Mouse (Mus musculus) ES-CJ7 (cell line): ENCODE results near the gene Itgb2.

Experiments used
- DNase-seq: peaks from one replicate; pipeline ENCODE4 v3.0.0; 2011; ENCODE audit warnings: low read depth, low spot score

Itgb2 gene

DNA sequence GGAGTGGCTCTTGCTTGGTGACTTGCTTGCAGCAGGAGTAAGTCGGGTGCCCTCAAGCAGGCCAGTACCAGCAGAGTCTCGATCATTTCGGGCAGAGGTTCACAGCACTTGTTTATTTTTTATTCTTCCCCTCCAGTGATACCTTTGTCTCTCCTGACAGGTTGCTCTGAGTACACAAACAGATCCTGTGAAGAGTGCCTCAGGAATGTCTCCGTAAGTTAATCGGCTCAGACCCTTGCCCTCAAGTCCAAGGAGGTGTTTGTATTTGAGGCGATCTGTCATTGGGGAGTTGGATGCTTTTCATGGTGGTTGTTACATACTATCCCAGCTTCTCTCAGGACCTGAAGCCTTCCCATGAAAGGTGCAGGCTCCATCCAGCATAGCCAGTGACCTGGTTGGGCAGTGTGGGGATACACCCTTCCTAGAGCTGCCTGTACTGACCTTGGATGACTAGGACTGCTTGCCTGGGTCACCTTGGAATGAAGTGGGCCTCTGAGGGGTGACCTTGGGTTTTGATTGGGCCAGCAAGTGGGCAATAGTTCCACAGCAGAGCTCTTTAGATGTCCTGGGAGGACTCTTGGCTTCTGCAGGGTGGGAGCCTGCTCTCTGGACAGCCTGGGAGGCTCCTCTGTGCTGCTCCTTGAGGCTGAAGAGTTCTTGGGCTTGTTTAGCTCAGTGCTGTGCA is 57.2 kb downstream of the Itgb2 start:
- no peak for DNase-seq

DNA sequence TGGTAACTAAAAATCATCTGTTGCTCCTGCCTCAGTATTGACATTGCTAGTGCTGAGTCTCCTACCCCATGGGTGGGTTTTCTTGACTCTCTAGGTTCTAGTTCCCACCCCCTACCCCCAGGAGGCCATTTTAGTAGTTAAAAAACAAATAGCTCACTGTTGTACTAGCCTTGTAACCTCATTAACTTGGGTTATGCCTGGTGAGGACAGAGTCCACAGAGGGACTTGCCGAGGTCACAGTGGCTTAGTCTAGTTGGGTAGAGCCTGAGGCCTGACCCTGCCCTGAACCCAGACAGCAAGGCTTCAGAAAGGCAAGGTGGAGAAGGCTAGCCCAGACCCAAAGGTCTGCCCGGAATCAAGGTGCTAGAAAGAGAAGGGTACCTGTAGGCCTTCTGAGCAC is 58.0 kb downstream of the Itgb2 start:
- DNase-seq, result no peak

DNA sequence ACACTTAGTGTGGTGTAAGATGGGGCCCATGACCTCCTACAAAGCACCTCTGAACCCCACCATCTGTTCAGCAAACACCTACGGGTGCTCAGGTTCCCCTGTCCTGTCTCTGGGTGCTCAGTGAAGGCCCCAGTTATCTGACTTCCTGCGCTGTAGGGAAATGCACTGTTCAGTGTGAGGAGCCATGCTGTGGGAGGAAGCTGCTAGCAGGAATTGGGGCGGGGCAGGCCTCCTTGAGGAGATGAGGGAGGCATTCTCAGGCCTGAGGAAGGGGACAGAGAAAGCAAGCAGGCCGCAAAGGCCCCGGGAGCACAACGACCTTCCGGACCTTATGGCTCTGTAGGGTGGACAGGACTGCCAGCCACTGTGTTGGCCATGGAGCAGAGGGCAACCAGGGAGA is 59.1 kb downstream of the Itgb2 start:
- no peak for DNase-seq

DNA sequence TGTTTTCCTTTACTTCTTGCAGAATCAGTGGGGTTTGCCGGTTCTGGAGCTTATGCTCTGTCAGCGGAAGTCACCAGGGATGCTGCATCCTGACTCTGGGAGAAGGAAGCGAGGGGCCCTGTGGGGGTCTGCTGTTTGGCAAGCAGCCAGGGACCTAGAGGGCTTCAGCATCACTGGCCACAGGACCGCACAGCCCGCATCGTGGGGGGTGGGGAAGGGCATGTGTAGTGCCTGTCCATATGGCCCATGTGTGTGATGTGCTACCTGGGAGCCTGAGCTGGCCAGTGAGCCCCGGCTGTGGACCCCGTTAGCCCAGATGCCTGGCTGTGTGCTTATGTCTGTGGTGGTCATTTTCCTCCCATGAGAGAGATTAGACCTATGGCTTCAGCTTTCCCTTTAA is 59.7 kb downstream of the Itgb2 start:
- no peak for DNase-seq

DNA sequence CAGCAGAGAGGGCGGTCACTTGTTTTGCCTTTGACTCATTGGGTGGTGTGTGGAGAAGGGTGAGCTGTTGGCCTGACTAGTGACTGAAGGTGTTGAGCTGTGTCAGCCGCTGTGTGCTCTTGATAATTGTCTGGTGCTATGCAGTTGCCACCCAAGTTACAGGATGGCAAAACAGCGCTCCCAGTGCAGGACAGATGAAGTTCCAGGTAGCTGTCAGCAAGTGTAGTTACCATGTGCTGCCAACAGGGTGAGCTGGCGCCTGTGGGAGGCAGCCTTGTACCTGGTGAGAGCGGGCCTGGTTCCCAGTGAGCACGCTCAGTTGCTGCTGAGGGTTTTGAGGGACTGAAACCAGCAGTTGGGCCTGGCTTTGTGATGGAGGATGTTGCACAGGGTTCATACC is 60.8 kb downstream of the Itgb2 start:
- DNase-seq, result peak; percentile 94

DNA sequence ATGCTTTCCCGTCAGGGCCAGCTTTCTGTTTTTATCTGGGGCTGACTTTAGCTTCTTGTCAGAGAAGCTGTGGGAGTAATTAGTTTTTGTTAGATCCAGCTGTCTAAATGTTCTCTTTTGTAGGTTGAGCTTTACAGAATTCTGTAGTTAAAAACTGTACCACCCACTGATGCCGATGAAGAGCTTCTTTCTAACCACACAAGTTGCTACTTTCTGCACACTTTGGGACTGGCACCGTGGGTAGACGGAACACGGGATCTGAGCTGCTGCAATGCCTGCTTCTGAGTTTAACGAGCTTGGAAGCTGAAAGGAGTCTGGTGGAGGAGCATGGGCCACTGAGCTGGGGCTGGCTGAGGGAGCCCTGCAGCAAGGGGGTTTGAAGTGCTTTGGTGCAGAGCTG is 61.5 kb downstream of the Itgb2 start:
- no peak for DNase-seq

DNA sequence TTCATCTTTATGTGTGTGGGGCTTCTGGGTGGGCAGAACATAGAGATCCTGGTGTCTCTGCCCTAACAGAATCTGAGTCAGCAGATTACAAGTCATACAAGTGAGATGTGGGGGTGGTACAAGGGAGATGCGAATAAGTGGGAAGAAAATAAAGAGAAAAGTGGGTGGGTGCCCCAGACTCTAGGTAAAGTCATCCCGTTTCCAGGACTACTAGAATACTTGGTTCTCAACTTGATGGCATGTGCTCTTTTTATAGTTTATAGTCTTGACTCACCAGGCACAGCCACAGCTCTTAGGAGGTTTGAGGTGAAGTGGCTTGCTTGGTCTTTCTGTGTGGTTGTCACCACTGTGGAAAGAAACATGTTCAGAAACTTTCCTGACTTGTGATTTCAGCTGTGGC is 66.0 kb downstream of the Itgb2 start:
- no peak for DNase-seq

DNA sequence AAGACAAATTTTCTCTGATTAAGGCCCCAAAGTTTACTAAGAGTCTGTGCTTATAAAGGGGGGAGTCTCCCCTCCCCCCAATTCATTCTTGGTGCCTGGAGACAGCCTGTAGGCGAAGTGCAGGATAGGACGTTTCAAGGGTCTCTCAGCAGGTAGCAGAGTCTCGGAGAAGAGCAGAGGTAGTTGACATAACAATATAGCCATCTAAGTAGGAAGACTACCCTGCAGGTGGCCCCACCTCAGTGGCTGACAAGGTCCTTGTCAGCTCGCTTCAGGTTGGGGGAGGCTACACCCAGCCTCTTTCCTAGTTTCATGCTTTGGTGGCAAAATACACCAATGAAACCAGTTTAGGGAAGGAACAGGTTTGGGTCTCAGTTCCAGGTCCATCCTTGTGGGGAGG is 73.0 kb downstream of the Itgb2 start:
- DNase-seq, result peak; percentile 95

DNA sequence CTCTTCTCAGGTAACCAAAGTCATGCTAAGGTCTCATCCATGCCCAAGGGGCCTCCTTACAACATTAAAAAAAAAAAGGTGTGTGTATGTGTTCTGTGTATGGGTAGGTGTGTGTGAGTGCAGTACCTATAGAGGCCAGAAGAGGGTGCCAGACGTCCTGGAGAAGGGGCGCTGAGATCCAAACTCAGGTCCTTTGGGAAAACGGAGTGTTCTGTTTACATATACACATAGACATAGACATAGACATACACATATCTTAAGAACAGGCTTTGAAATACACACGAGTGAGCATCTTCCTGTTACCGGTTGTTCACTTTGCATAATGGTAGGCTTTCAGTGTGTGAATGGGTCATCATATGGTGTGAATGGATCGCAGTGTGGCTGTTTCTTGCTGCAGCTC is 74.1 kb downstream of the Itgb2 start:
- peak; percentile 78 for DNase-seq

DNA sequence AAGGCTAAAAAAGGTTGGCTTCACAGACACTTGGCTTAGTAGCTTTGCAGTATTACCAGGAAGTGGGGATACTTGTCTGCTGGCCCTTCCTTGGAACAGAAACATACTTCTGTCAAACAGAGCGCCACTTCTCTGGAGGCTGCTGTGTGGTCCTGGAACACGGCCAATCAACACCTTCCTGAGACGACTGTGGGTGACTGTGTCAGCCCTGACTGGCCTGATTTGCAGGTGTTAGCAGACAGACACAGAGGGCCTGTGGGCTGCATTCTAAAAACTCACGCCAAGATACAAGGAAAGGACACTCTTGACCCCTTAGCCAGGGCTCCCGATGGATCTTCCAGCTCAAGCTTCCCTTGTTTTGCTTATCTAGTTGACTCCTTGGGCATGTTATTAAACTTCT is 74.9 kb downstream of the Itgb2 start:
- DNase-seq, result no peak

DNA sequence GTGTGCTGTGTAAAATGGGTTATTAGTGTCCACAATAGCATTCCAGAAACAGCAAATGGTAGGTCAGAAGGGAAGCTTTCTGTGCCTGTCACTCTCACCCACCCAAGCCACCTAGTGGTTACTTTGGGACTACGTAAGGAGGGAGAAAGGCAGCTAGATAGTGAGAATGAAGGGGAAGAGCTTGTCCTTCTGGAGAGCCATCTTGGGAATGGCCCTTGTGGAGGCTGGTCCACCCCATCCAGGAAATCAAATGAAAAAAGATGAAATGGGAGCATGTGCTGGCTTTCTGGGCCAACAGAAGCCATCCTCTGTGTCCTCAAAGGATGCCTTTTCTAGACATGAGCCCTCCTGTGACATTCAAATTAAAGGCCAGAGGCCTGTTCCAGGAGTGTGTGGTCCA is 75.3 kb downstream of the Itgb2 start:
- DNase-seq, result peak; percentile 85

DNA sequence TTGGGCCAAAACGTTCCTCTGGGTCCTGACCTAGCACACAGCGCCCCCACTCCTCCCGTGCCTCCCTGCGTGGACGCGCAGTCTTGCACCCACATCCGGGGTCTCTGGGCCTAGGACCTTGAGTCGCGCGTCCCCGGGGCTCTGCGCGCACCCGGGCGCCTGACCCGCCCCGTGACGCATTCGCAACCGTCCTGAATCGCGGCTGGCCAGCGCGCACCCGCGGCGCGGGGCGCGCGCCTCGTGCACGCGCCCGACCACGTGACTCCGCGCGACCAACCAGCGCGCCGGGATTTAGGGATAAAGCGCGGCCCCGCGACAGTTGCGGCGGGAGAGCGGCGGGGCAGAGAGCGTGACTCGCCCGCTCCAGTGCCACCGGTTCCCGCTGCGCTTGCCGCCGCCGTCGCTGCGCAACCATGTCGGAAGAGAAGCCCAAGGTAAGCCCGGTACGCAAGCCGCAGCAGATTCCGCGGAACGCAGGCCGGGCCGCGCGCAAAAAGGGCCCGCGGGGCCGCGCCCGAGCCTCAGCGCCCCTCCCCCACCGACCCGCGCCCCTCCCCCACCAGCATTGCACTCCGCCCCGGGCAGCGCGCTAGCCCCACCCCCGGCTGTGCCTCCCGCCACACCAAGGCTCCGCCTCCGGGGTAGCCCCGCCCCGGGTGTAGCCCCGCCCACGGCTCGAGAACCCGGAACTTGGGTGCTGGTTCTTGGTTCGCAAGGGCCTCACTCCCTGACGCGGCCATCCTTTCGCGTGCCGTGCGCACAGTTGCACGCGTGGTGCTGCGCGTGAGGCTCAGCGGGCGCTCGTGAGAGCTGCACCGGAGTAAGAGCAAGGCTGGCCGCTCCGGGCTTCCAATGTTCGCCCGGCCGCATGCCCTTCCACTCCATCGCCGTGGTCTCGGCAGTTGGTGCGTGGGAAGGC is 76.1 kb downstream of the Itgb2 start, which contains the start of the genes Sumo3 and Gm49325:
Gene Sumo3, plus strand, starts transcription at position 190 of the 919 bp plus-strand sequence.
Gene Gm49325, plus strand, starts transcription at position 290 of the 919 bp plus-strand sequence.
- peak; percentile 92 for DNase-seq

DNA sequence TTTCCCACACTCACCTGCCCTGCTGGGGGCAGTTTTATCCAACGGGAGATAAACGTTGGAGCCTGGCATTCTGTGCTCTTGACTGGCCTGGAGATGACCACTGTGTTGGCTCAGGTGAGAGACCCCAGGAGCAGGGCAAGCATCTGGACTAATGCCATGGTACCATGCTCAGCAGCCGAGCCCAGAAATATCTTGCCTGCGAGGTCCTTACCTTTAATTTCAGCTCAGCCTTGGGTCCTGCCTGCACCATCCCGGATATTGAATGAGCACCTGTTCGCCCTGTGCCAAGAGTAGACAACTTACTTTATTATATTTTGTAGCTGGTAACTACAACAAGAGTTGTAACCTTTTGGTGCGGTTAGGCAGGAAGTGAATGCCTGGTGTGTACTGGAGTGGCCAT is 76.8 kb downstream of the Itgb2 start:
- no peak for DNase-seq

DNA sequence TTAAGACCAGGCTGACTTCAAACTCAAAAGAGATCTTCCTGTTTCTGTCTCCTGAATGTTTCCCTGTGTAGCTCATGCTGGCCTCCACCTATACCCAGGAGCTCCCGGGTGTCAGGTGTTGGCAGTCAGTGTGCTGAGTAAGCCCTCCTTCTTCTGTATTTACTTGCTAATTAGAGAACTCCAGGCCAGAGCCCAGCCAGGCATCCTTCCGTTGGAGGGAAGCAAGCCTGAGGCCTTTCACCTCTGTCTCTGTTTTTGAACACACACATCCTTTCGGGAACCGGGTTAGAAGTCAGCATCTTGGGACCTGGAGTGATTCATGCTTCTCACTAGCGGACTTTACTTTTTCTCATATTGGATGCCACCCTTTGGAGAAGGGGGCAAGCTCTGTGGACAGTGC is 77.4 kb downstream of the Itgb2 start:
- peak; percentile 82 for DNase-seq

DNA sequence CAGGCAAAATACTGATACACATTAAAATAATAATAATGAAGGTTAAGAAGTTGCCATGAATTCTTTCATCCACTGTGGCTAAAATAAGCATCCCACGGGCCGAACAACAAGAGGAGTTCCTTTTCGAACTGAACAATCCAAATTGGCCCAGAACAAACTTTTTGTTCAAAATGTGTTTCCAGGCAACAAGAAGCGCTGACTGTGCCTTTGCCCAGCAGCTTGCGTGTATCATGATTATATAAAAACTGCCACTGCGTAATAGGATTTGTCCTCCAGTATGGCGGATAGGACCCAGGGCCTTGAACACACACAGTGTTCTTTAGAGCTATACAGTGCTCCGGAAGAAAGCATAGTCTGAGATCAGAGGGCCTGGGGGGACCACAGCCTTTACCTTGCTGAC is 78.5 kb downstream of the Itgb2 start:
- DNase-seq, result no peak

DNA sequence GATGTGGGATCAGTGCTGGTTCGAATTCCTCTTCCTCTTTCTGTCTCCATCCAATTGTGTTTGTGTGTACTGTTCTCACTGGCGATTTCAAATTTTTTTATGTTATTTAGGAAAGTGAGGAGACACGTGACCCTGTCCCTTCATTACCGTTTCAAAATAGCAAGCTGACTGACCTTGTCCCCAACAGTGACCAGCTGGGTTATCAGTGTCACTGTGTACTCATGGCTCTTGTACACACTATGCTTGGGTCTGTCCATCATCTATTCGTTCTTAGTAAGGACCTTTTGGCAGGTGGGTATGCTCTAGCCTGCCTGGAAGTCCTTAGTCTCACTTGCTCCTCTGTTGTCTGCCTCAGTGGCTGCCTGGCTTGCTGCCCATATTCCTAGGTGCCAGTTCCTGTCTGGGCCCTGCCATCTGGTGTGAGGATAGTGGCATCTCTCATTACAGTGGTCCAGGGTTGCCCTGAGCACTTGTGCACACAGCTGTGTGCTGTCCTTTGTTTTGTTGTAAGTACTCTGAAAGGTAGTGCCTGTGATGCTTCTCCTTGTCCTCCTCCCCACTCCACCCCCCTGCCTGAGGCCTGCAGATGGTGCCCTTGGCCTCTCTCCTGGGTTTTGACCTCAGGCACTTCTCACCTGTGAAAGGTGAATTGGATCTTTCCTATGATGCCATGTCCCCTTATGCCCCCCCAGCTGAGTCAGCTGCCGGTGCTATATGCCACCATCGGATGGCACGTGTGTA is 80.3 kb downstream of the Itgb2 start:
- no peak for DNase-seq

DNA sequence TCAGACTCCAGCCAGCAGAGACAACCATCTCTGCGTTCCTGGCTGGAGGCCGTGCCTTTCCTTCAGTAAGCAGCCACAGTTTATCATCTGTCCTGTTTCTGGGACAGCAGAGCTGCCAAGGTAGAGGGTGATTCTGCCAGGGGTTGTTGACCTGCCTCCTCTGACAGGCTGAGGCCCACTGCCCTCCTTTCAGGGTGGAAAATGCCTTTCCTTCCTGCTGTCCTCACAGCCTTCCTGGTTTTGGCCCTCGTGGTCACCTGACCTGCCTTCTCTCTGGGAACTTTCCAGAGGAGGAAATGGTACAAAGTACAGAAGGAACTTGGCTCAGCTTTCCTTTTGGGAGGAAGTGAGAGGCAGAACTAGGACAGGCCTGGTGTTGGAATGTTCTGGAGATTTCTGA is 83.4 kb downstream of the Itgb2 start:
- DNase-seq, result no peak
